Comparison of ENCODE assay signal across 12 mouse cellular contexts in the genomic region with DNA sequence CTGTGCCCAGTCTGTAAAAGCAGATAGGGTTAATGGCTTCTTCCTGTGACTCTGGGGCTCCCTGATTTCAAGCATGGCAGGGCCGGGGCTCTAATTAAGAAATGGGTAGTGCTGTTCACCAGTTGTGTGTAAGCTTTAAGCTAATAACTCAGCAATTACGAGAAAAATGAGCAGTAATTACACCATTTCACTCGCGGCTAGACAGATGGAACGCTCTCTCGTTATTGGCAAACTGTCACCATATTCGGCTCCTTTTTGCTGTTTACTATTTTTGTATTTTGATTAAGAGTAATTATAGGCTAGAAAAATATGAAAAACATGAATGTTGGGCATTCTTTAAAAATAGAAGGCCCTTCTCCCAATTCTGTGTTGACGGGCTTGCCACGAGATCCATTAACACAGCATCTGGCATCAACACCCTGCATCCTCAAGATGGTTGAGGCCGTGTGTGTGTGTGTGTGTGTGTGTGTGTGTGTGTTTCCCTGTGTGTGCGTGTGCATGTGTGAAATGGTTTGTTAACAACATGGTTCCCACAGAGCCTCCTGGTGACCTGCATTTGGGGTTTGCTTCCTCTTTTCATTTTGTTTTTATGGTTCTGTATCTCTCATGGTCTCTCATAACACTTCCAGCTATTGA.
A peak's percentile ranks its signal among the peaks of the same experiment; 100 is the strongest.
DNase-seq lines count a peak whose midpoint lies in the region; ATAC-seq and TF ChIP-seq lines count a peak whose summit lies in the region.
"Had no signal": no experiment of that assay in that cellular context is flagged by ENCODE, and none has a peak within 500 bp of the region (broad histone marks: within the 10 kb centered on the region; RNA-seq: fewer than 3 reads in every experiment).

No protein-coding gene starts in this region.

- TF ChIP-seq CTCF in midbrain, postnatal 0 days (IDR thresholded peaks at IDR 0.05), result no peak
- TF ChIP-seq CTCF in left cerebral cortex, adult 2 months (IDR thresholded peaks at IDR 0.05), result no peak

- DNase-seq in liver, embryonic 11.5 days (ENCODE audit: low spot score), result no peak
- no peak for DNase-seq in liver
- DNase-seq in layer of hippocampus, postnatal 36 days, result peak; percentile 18 to 32
- peak; percentile 21 for DNase-seq in midbrain, postnatal 0 days (ENCODE audit: low spot score)
- no peak for DNase-seq in left cerebral cortex, adult 2 months (ENCODE audit: extremely low spot score in 1 of 2, low spot score in 2 of 2)
- DNase-seq: kidney, postnatal 10 days had no signal

- H3K27me3 ChIP-seq in liver, embryonic 11.5 days (replicated peaks; ENCODE audit: control insufficient read depth, insufficient read depth, low read length), result no peaks in the 10 kb centered on the region
- no peaks in the 10 kb centered on the region for H3K27me3 ChIP-seq in forebrain, embryonic 15.5 days
- H3K27me3 ChIP-seq in midbrain, postnatal 0 days (ENCODE audit: insufficient read depth, low read length), result no peaks in the 10 kb centered on the region
- H3K27me3 ChIP-seq in kidney, embryonic 14.5 days (ENCODE audit: control insufficient read depth, insufficient read depth, low read length), result no peaks in the 10 kb centered on the region
- no peaks in the 10 kb centered on the region for H3K27me3 ChIP-seq in kidney, embryonic 15.5 days
- H3K27me3 ChIP-seq: CH12.LX; lung, embryonic 15.5 days had no signal

- H3K9ac ChIP-seq in liver, embryonic 11.5 days (ENCODE audit: low read depth, low read length), result no peak overlapping the region
- H3K9ac ChIP-seq in forebrain, embryonic 15.5 days (replicated peaks), result no peak overlapping the region
- no peak overlapping the region for H3K9ac ChIP-seq in midbrain, postnatal 0 days (replicated peaks; ENCODE audit: low read length, poor library complexity, severe bottlenecking)
- no peak overlapping the region for H3K9ac ChIP-seq in kidney, embryonic 14.5 days (ENCODE audit: low read depth, low read length)
- H3K9ac ChIP-seq in kidney, embryonic 15.5 days, result no peak overlapping the region
- H3K9ac ChIP-seq: lung, embryonic 15.5 days had no signal

- H3K4me3 ChIP-seq in liver, embryonic 11.5 days (ENCODE audit: low read depth, low read length), result no peak overlapping the region
- no peak overlapping the region for H3K4me3 ChIP-seq in forebrain, embryonic 15.5 days
- H3K4me3 ChIP-seq in midbrain, postnatal 0 days (ENCODE audit: low read depth, low read length), result no peak overlapping the region
- H3K4me3 ChIP-seq in kidney, embryonic 14.5 days (ENCODE audit: low read length), result no peak overlapping the region
- no peak overlapping the region for H3K4me3 ChIP-seq in kidney, embryonic 15.5 days (replicated peaks)
- no peak overlapping the region for H3K4me3 ChIP-seq in left cerebral cortex, adult 2 months
- H3K4me3 ChIP-seq: lung, embryonic 15.5 days had no signal

- no peak for ATAC-seq in liver, embryonic 11.5 days (replicated peaks; ENCODE audit: low FRiP score)
- ATAC-seq in forebrain, embryonic 15.5 days (replicated peaks), result peak; percentile 78
- no peak for ATAC-seq in midbrain, postnatal 0 days (ENCODE audit: low FRiP score)
- ATAC-seq in kidney, embryonic 14.5 days (ENCODE audit: low FRiP score, low TSS enrichment), result no peak
- no peak for ATAC-seq in kidney, embryonic 15.5 days (replicated peaks; ENCODE audit: low FRiP score)
- ATAC-seq: inflammation-experienced regulatory T-cells, adult 6 months had no signal

- peaks cover 26% of the 10 kb centered on the region for H3K4me1 ChIP-seq in liver, embryonic 11.5 days (replicated peaks; ENCODE audit: control insufficient read depth, insufficient read depth, low read length)
- peaks cover 50% of the 10 kb centered on the region for H3K4me1 ChIP-seq in forebrain, embryonic 15.5 days
- peaks cover 34% of the 10 kb centered on the region for H3K4me1 ChIP-seq in midbrain, postnatal 0 days (ENCODE audit: insufficient read depth, low read length)
- no peaks in the 10 kb centered on the region for H3K4me1 ChIP-seq in kidney, embryonic 14.5 days (ENCODE audit: control insufficient read depth, insufficient read depth, low read length)
- no peaks in the 10 kb centered on the region for H3K4me1 ChIP-seq in kidney, embryonic 15.5 days
- H3K4me1 ChIP-seq: lung, embryonic 15.5 days had no signal

- 80% methylated on average over 11 of the region's 11 CpGs for WGBS in liver, embryonic 11.5 days
- 18% methylated on average over 11 of the region's 11 CpGs for WGBS in forebrain, embryonic 15.5 days
- WGBS in midbrain, postnatal 0 days, result 56% methylated on average over 11 of the region's 11 CpGs
- 78% methylated on average over 11 of the region's 11 CpGs for WGBS in kidney, embryonic 14.5 days
- WGBS in kidney, embryonic 15.5 days, result 82% methylated on average over 11 of the region's 11 CpGs

- intact Hi-C loops in left cerebral cortex, adult 2 months (cut with DNase I), result loop anchor here (10.0 kb wide), 1 partner anchor 313 kb away; no protein-coding TSS in a partner anchor

- H3K4me2 ChIP-seq in liver, embryonic 11.5 days, result no peak overlapping the region
- no peak overlapping the region; the same call in 1 of the 2 replicates for H3K4me2 ChIP-seq in forebrain, embryonic 15.5 days (replicated peaks)
- no peak overlapping the region for H3K4me2 ChIP-seq in midbrain, postnatal 0 days (ENCODE audit: low read depth, low read length, poor library complexity, severe bottlenecking)
- no peak overlapping the region for H3K4me2 ChIP-seq in kidney, embryonic 14.5 days (replicated peaks; ENCODE audit: low read depth, low read length)
- no peak overlapping the region for H3K4me2 ChIP-seq in kidney, embryonic 15.5 days
- H3K4me2 ChIP-seq: lung, embryonic 15.5 days had no signal

- H3K27ac ChIP-seq in liver, embryonic 11.5 days (ENCODE audit: low read depth, low read length), result peak overlapping the region; percentile 90; the same call in 1 of the 2 replicates
- peak overlapping the region; percentile 86 for H3K27ac ChIP-seq in forebrain, embryonic 15.5 days (replicated peaks)
- peak overlapping the region; percentile 78 for H3K27ac ChIP-seq in midbrain, postnatal 0 days (ENCODE audit: low read depth, low read length)
- no peak overlapping the region for H3K27ac ChIP-seq in kidney, embryonic 14.5 days (ENCODE audit: low read depth, low read length)
- no peak overlapping the region for H3K27ac ChIP-seq in kidney, embryonic 15.5 days
- H3K27ac ChIP-seq in left cerebral cortex, adult 2 months, result no peak overlapping the region
- H3K27ac ChIP-seq: lung, embryonic 15.5 days had no signal

- H3K9me3 ChIP-seq in liver, embryonic 11.5 days (ENCODE audit: control insufficient read depth, low read length), result no peaks in the 10 kb centered on the region
- no peaks in the 10 kb centered on the region for H3K9me3 ChIP-seq in forebrain, embryonic 15.5 days
- H3K9me3 ChIP-seq in midbrain, postnatal 0 days (ENCODE audit: low read length), result no peaks in the 10 kb centered on the region
- H3K9me3 ChIP-seq in kidney, embryonic 14.5 days (ENCODE audit: control insufficient read depth, low read length), result no peaks in the 10 kb centered on the region
- H3K9me3 ChIP-seq in kidney, embryonic 15.5 days (replicated peaks), result no peaks in the 10 kb centered on the region
- H3K9me3 ChIP-seq: lung, embryonic 15.5 days had no signal

- H3K36me3 ChIP-seq in liver, embryonic 11.5 days (ENCODE audit: control insufficient read depth, insufficient read depth, low read length), result no peaks in the 10 kb centered on the region
- no peaks in the 10 kb centered on the region for H3K36me3 ChIP-seq in forebrain, embryonic 15.5 days
- no peaks in the 10 kb centered on the region for H3K36me3 ChIP-seq in midbrain, postnatal 0 days (ENCODE audit: insufficient read depth, low read length)
- no peaks in the 10 kb centered on the region for H3K36me3 ChIP-seq in kidney, embryonic 14.5 days (ENCODE audit: control insufficient read depth, insufficient read depth, low read length)
- H3K36me3 ChIP-seq in kidney, embryonic 15.5 days, result no peaks in the 10 kb centered on the region
- H3K36me3 ChIP-seq: lung, embryonic 15.5 days had no signal

Comparison
In these comparisons a context has a peak if more than half of its experiments do, and no peak if none do; other contexts are left out.
1. DNase-seq: peak in layer of hippocampus, postnatal 36 days (2 of 2) and midbrain, postnatal 0 days (single experiment); none in liver, embryonic 11.5 days (single experiment), liver (single experiment) and left cerebral cortex, adult 2 months (0 of 2).
2. H3K27ac ChIP-seq: peak in liver, embryonic 11.5 days (single experiment), forebrain, embryonic 15.5 days (single experiment) and midbrain, postnatal 0 days (single experiment); none in kidney, embryonic 14.5 days (single experiment), kidney, embryonic 15.5 days (single experiment) and left cerebral cortex, adult 2 months (single experiment).